Mouse (Mus musculus) myocyte (in vitro differentiated cells): ENCODE measurements at regions not wholly inside any gene's neighbourhood (a gene's known extent, or its start where the extent isn't known, plus 50 kb on each side); places are given as distances from the start of the nearest gene placed in this dataset.

ENCODE experiments used
- CEBPB ChIP-seq: IDR thresholded peaks from 2 replicates; pipeline ENCODE4 v1.6.1; 2011; ENCODE audit warnings: mild to moderate bottlenecking, moderate library complexity; ENCODE audit not compliant: poor library complexity, insufficient read depth, severe bottlenecking
- E2F4 ChIP-seq: IDR thresholded peaks from one replicate; pipeline ENCODE4 v1.6.1; 2011; ENCODE audit warnings: mild to moderate bottlenecking, control low read depth, moderate library complexity; ENCODE audit not compliant: insufficient read depth
- MAX ChIP-seq: IDR thresholded peaks from one replicate; pipeline ENCODE4 v1.6.1; 2011; ENCODE audit warnings: low read depth, mild to moderate bottlenecking, control low read depth
- MYOD1 ChIP-seq, 3 experiments: IDR thresholded peaks; one replicate each; pipeline ENCODE4 v1.6.1; 2011; ENCODE audit warnings: control low read depth in 2 of 3, low read depth in 2 of 3, mild to moderate bottlenecking in 2 of 3, moderate library complexity in 1 of 3; ENCODE audit not compliant: insufficient read length in 2 of 3, control insufficient read depth in 1 of 3
- MYOG ChIP-seq, 3 experiments: IDR thresholded peaks; one replicate each; pipeline ENCODE4 v1.6.1; 2011; ENCODE audit warnings: control low read depth in 2 of 3, low read depth in 2 of 3, mild to moderate bottlenecking in 2 of 3; ENCODE audit not compliant: insufficient read length in 2 of 3, control insufficient read depth in 1 of 3, insufficient read depth in 1 of 3
- POLR2A ChIP-seq: IDR thresholded peaks from one replicate; pipeline ENCODE4 v1.6.1; 2011; ENCODE audit warnings: low read depth, mild to moderate bottlenecking, control low read depth, moderate library complexity; ENCODE audit not compliant: insufficient read length
- POLR2AphosphoS2 ChIP-seq: IDR thresholded peaks from one replicate; pipeline ENCODE4 v1.6.1; 2011; ENCODE audit warnings: low read depth, control low read depth; ENCODE audit not compliant: insufficient read length
- REST ChIP-seq: IDR thresholded peaks from one replicate; pipeline ENCODE4 v1.6.1; 2011; ENCODE audit warnings: mild to moderate bottlenecking, control low read depth, moderate library complexity; ENCODE audit not compliant: insufficient read depth, insufficient read length
- SRF ChIP-seq: IDR thresholded peaks from one replicate; pipeline ENCODE4 v1.6.1; 2011; ENCODE audit warnings: low read depth; ENCODE audit not compliant: control insufficient read depth, insufficient read length
- TCF12 ChIP-seq: IDR thresholded peaks from one replicate; pipeline ENCODE4 v1.6.1; 2011; ENCODE audit warnings: mild to moderate bottlenecking, control low read depth; ENCODE audit not compliant: poor library complexity, insufficient read depth, severe bottlenecking
- USF1 ChIP-seq: IDR thresholded peaks from one replicate; pipeline ENCODE4 v1.6.1; 2011; ENCODE audit warnings: low read depth, mild to moderate bottlenecking, control low read depth, moderate library complexity

DNA sequence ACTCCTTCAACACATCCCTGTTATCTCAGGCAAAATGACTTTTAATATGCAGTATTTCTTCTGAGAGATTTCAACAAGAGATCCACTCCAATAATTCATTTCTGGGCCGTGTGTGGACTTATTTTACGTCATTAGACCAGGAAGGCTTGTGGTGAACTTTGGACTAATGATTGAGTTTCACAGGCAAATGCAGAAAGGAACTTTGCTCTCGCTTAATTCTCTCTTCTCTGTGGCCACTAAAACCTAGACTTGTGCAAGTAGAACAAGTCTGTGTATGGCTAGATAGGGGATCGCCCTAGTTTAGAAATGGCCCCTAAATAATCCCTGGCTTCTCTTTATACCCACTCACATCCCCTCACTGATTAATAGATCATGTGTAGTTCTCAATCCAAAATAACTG lies 50.6 kb upstream of the Ppp1r12a start:
- TF ChIP-seq POLR2A (no peak), SRF (no peak), MYOG (IDR thresholded peaks at IDR 0.05; ENCODE audit: control insufficient read depth in 1 of 3, insufficient read depth in 1 of 3, insufficient read length in 2 of 3, low read depth in 2 of 3) (no peak), MYOD1 (IDR thresholded peaks at IDR 0.05; ENCODE audit: control insufficient read depth in 1 of 3, insufficient read length in 2 of 3, low read depth in 2 of 3) (no peak), USF1 (no peak), CEBPB (no peak), POLR2AphosphoS2 (no peak), E2F4 (no peak), MAX (no peak), TCF12 (no peak), REST (no peak)
